Mouse (Mus musculus): ENCODE results near the gene Ginm1.

- TF ChIP-seq HCFC1 (IDR thresholded peaks at IDR 0.05; ENCODE audit: borderline replicate concordance, insufficient read depth, low read length) (no peak), ZC3H11A (IDR thresholded peaks at IDR 0.05; ENCODE audit: borderline replicate concordance, low read depth, low read length) (no peak), ZNF384 (IDR thresholded peaks at IDR 0.05; ENCODE audit: low read depth, low read length) (no peak), MAFK (IDR thresholded peaks at IDR 0.05; ENCODE audit: insufficient read depth, low read depth, low read length) (no peak), CHD2 (IDR thresholded peaks at IDR 0.05; ENCODE audit: low read depth, low read length) (no peak)
These were observed 54.7 kb downstream of the Ginm1 start for GRCm38 (mm10) chr10:7737914-7738313.

Data from ES-E14 (cell line).